Comparison of ENCODE assay signal across 9 mouse cellular contexts in the genomic region with DNA sequence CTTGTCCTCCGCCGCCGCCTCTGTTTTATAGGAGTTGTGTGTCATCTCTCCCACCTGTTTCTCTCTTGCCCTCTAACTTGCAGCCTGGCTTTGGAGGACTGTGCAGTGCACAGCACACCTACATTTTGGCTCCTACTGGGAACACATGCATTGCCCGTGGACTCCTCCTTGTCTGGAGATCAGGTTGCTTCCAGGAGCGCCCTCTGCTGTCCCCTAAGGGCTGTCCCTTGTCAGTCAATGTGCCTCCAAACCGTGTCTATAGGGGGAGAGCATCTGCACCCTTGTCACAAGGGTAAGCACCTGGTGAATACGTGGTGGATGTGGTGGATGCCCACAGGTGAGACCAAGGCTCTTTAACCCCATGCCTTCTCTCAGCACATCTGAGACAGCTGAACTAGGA. TPM values are rescaled to one million over a fixed set of nuclear protein-coding genes. Genes with fewer than 3 reads are reported as not detected.
DNase-seq lines count a peak whose midpoint lies in the region; ATAC-seq and TF ChIP-seq lines count a peak whose summit lies in the region.
"Had no signal": no experiment of that assay in that cellular context is flagged by ENCODE, and none has a peak within 500 bp of the region (broad histone marks: within the 10 kb centered on the region; RNA-seq: fewer than 3 reads in every experiment).

No protein-coding gene starts in this region.

- 0 out of 2 replicates have a peak, but pooled peaks have one; percentile 51 for TF ChIP-seq CTCF in G1E (IDR thresholded peaks at IDR 0.05; ENCODE audit: low read depth, low read length)
- TF ChIP-seq CTCF in embryonic fibroblast, embryonic 13.5 days (IDR thresholded peaks at IDR 0.05; ENCODE audit: borderline replicate concordance, insufficient read depth, low read length) = peak; percentile 64; the same call in 1 of the 2 replicates

- no peaks in the 10 kb centered on the region for H3K36me3 ChIP-seq in G1E (replicated peaks)
- H3K36me3 ChIP-seq: heart, embryonic 13.5 days had no signal

- H3K27ac ChIP-seq in embryonic fibroblast, embryonic 13.5 days (ENCODE audit: insufficient read depth, low read length) = no peak overlapping the region
- H3K27ac ChIP-seq: heart, embryonic 13.5 days had no signal

- no peaks in the 10 kb centered on the region; the same call in 1 of the 2 replicates for H3K9me3 ChIP-seq in G1E (replicated peaks)
- H3K9me3 ChIP-seq: heart, embryonic 13.5 days had no signal

- H3K4me3 ChIP-seq in G1E (ENCODE audit: low read depth, low read length) = no peak overlapping the region
- no peak overlapping the region for H3K4me3 ChIP-seq in embryonic fibroblast, embryonic 13.5 days (ENCODE audit: insufficient read depth, low read length)
- H3K4me3 ChIP-seq: heart, embryonic 13.5 days had no signal

- H3K27me3 ChIP-seq in G1E (ENCODE audit: insufficient read depth, low read length) = peaks cover 69% of the 10 kb centered on the region

- peaks cover 10% of the 10 kb centered on the region for H3K4me1 ChIP-seq in G1E (ENCODE audit: insufficient read depth, low read depth, low read length)
- 0 out of 2 replicates have a peak, but pooled peaks cover 2% of the 10 kb centered on the region for H3K4me1 ChIP-seq in embryonic fibroblast, embryonic 13.5 days (ENCODE audit: control insufficient read depth, insufficient read depth, low read length)

- DNase-seq in layer of hippocampus, adult 9-11 months = peak; percentile 44
- DNase-seq in layer of hippocampus, adult 9-10 months (ENCODE audit: low spot score) = no peak
- peak; percentile 72 for DNase-seq in G1E (ENCODE audit: low spot score)
- DNase-seq in adrenal gland, postnatal 14 days = peak; percentile 80
- DNase-seq in lung, postnatal 14 days = peak; percentile 77
- peak; percentile 46 to 50 for DNase-seq in thymus, postnatal 36 days

- no peak for ATAC-seq in G1E (ENCODE audit: extremely low read depth, insufficient number of reproducible peaks, low FRiP score, poor library complexity, severe bottlenecking)

- TF ChIP-seq POLR2A in embryonic fibroblast, embryonic 13.5 days (IDR thresholded peaks at IDR 0.05; ENCODE audit: low read depth, low read length) = no peak

RNA-seq across cellular contexts. Expression of gene Wnt3a, which starts 3.1 kb away (rescaled TPM):
- total RNA-seq in G1E (2014; fragmentation: Nextera tagmentation) (not detected in 2 replicates), G1E (2017) (0.06 TPM in 1 of 2 replicates, not detected in the other)
- polyA plus RNA-seq in G1E (2012) = not detected in 2 replicates
- not detected in 2 replicates for total RNA-seq in adrenal gland, postnatal 14 days (2021)
- polyA plus RNA-seq in embryonic fibroblast, embryonic 13.5 days (2011; ENCODE audit: insufficient read length, low read depth, missing spikeins) = not detected in 2 replicates
- total RNA-seq: neutrophil, adult 5-6 weeks had no signal
- polyA plus RNA-seq: heart, embryonic 13.5 days had no signal

RNA-seq across cellular contexts. Expression of gene Wnt9a, which starts 13.1 kb away (rescaled TPM):
- total RNA-seq in G1E (2014; fragmentation: Nextera tagmentation) (not detected in 2 replicates), G1E (2017) (0.05 and 0.06 TPM in 2 replicates)
- polyA plus RNA-seq in G1E (2012) = not detected in 2 replicates
- 0.98 and 1.1 TPM in 2 replicates for total RNA-seq in adrenal gland, postnatal 14 days (2021)
- 7.5 and 7.6 TPM in 2 replicates for polyA plus RNA-seq in embryonic fibroblast, embryonic 13.5 days (2011; ENCODE audit: insufficient read length, low read depth, missing spikeins)
- total RNA-seq: neutrophil, adult 5-6 weeks had no signal
